Mouse (Mus musculus) ovary, postnatal 10 days (tissue): ENCODE measurements around the gene Zfp64.
"Not testable (repeated sequence)": the region's sequence is repeated elsewhere in the genome, so short reads cannot be mapped to it uniquely, and the experiment has no call there.

ENCODE experiments used
- DNase-seq: peaks from one replicate; pipeline ENCODE4 v3.0.0; 2022; ENCODE audit warnings: low spot score

The Zfp64 gene

DNA sequence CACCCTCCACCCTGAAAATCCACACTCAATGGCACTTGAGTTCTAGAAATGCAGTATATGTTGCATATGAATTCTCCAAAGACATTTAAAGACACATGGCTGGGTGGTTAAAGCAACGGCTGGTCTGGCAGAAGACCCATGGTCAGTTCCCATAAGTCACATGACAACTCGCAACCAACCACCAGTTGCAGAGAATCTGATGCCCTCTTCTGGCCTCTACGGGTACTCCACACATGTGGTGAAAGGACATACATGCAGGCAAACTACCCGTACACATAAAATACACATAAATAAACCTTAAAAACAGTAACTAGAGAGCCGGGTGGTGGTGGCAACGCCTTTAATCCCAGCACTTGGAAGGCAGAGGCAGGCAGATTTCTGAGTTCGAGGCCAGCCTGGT lies 60.6 kb downstream of the Zfp64 start:
- DNase-seq = no peak

DNA sequence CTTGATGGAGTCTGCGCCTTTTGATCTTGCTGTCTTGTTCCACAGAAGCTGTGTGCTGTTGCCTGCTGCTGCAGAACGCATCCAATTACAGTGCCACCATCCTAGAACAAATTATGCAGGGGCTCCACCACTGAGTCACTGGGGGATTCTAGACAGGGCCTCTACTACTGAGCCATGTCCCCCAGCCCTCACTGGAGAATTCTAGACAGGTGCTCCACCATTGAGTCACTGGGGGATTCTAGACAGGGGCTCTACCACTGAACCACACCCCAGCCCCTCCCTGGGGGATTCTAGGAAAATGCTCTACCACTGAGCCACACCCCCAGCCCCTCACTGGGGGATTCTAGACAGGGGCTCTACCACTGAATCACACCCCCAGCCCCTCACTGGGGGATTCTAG lies 63.3 kb downstream of the Zfp64 start:
- DNase-seq = no peak

DNA sequence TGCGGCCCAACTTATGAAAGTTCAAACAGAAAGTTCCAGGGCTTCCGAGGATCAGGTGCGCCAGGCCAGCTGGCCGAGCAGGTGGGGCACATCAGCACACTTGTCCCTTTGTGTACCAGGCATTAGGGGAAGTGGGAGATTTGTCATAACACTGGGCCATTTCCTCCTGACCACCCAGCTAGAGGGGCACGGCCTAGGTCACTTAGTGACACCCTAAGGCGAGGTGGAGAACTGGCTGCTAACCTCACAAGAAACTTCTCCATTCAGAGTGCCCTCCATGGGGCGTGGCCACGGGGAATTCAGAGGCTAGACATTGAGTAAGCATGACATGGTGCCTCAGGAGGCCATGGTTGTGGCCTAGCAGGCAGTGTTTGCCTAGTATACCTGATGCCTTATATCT lies 70.7 kb downstream of the Zfp64 start:
- DNase-seq = no peak

DNA sequence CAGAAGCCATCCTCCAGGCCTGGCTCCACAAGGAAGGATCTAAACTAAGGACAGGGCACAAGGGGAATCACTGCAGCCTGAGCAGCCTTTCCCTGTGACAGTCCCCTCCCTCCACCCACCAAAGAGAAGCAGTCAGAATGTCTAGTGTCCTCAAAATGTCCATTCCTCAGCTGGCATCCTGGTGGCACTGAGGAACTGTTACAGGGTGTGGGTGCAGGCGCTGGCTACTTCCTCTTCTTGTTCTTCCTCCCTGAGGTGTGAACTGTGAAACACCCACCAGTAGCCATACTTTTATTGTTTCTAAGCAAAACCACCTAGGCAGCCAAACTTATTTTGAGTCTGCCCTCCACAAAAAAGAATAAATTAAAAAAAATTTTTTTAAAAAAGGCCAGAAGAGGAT lies 72.4 kb downstream of the Zfp64 start:
- no peak for DNase-seq

DNA sequence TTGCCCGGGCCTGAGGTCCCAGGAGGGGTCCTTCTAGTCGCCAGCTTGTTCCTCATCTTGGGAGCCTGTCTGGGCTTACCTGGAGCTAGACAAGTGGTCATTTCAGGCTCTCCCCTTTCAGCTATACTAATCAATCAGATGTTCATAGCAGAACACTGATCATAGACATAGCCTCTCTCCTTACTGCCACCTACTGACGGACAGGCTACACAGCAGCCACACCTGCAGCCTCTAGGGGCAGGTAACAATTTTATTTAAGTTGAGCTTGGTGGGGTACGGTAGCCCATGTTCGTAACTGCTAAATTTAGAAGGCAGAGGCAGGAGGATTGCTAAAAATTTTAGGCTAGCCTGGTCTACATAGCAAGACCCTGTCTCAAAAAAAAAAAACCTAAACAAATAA lies 73.5 kb downstream of the Zfp64 start:
- no peak for DNase-seq

DNA sequence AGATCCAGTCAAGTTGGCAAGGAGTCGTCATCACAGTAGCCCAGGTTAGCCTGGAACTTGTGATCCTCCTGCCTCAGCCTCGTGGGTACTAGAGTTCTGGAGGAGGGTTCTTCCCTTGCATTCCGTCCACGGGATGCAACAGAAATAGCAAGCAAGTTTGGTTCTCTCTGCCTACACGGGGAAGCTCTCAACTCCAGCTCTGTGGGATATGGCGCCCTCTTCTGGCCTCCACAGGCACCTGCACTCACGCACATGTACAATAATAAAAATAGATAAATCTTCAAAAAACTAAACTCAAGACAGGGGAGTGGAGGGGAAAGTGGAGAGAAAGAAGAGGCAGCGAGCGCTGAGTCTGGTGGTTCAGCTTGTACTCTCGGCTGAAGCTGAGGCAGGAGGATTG lies 75.8 kb downstream of the Zfp64 start:
- no peak for DNase-seq

DNA sequence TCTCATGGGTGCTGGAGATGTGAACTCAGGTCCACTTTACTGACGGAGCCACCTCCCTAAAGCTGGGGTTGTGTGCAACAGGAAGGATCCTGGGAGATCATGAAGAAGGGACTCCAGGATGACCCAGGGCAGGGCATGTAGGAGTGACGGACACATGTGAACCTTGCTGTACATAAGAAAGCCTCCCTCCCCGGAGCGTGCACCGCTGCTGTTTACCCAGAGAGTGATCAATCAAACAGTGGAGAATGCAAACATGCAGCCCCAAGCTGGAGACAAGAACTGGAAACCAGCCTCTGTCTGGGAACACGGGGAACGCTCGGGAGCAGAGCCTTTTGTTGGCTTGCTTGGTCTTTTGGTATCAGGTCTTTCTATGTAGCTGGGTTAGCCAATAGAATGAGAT lies 76.7 kb downstream of the Zfp64 start:
- DNase-seq = no peak

DNA sequence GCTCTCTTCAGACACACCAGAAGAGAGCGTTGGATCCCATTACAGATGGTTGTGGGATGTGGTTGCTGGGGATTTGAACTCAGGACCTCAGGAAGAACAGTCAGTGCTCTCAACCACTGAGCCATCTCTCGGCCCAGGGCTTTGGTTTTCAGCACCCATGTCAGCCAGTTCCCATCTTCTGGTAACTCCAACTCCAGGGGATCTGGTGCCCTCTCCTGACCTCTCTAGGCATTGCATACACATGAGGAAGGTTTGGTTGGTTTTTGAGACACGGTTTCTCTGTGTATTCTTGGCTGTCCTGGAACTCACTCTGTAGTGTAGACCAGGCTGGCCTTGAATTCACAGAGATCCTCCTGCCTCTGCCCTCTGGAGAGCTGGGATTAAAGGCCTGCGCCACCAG lies 77.2 kb downstream of the Zfp64 start:
- no peak for DNase-seq

DNA sequence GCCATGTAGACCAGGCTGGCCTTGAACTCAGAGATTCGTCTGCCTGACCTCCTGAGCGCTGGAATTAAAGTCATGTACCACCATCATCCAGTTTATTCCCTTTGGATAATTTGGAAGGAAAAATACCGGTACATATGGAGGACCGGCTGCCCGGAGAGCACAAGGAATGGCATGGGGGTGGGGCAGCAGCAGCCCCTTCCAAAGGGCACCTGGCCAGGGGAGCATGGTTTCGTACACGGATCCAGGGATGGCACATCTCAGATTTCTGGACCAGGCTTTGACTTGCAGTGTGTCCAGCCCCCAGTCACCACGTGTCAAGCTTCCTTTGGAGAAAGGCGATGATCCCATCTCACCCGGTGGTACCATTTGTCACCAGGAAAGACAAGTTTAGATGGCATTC lies 78.8 kb downstream of the Zfp64 start:
- DNase-seq = no peak

DNA sequence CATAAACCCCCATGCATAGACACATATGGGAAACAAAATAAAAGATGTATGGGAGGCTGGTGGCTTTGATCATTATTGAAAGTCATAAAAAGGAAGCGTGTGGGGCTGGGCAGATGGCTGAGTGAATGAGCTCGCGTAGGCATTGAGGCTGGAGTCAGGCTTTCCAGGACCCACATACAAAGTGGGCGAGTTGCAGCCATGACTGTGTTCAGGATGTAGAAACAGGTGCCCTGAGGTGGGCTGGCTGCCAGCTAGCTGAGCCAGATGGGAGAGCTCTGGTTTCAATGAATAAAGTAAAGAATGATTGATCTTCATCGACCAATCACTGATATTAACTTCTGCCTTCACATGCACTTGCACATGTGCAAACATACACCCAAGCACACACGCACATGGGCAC lies 80.9 kb downstream of the Zfp64 start:
- no peak for DNase-seq

DNA sequence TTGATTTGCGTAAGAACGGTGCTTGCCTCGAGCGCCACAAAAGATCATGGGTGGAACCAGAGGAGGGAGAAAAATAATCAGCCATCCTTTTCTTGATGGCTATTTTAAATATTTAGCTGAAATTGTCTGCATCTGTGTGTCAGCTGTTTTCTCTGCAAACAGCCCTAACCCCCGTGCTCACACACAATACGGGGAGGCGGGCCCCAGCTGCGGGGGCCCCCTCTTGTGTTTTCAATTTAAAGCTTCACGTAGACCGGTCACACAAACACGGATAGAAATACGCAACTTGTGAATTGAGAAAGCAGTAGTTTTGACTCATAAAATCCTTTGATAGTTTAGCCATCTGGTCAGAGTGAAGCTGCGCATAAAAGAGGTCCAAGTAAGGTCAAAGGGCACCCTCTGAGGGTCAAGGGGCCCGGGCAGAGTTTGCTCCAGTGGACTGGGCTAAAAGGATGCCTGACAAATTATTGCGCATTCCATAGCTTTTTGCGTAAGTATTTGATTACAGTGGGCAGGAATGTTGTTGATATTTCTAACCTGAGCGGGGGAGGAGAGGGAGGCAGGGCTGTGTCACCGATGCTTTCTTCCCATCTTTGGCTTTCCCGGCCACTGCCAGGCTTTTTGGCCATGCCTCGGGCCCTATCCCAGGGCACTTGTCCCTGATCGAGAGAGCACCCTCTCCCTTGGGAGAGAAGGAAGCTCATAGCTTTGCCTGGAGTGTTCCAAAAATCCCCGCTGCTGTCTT lies 83.4 kb downstream of the Zfp64 start:
- no peak for DNase-seq

DNA sequence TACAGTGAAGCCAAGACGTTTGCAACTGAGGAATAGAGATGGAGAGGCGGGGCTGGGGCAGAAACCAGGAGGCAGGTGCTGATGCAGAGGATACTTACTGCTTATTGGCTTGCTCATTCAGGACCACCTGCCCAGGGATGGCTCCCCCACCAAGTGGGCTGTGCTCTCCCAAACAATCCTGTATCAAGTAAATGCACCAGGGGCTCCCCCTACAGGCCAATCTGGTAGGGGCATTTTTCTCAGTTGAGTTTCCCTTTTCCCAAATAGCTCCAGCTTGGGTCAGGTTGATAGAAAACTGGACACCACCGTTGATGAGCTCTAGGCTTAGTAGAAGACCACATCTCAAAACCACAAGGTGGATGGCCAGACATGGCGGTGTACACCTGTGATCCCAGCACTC lies 84.9 kb downstream of the Zfp64 start:
- no peak for DNase-seq

DNA sequence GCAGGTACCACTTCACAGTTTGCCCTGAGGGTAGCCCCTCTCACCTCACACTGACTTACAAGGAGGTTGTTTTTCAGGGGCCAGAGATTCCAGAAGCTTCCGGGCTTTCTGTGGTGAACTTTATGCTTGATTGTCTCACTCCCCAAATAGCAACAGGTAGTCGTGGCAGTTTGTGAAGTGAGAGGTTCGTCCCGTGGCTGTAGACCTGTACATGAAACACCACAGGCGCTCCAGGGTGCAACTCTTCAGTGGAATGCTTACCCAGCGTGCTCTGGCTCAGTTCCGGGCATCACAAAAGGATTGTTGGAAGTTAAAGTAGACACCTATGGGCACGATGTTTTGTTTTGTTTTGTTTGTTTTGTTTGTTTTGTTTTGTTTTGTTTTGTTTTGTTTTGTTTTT lies 88.4 kb downstream of the Zfp64 start:
- DNase-seq = no peak

DNA sequence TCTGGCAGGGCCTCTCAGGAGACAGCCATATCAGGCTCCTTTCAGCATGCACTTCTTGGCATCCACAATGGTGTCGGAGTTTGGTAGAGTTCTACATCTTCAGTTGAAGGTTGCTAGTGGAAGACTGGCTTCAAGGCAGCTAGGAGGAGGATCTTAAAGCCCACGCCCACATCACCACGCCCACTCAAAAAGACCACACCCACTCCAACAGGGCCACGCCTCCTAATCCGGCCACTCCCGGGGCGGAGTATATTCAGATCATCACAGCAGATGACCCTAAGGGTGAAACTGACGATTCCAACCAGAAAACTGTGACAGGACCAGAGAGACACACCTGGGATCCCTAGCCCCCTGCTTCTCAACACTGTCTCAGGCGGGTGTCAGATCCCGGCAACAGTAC lies 89.0 kb downstream of the Zfp64 start:
- no peak for DNase-seq

DNA sequence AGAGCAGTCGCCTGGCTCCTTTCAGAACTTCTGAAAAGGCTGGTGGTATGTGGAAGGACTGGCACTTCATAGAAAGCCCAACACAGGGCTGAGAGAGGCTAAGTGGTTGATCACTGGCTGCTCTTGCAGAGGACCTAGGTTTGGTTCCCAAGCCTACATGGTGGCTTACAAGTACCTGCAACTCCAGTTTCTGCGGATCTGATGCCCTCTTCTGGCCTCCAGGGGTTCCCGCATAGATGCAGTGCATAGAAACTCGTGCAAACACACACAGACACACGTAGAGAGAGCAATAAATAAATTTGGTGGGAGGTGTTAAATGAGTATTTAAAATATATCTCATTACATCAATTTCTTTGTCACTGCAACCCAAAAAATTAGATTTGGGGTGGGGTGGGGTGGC lies 90.5 kb downstream of the Zfp64 start:
- DNase-seq = no peak

DNA sequence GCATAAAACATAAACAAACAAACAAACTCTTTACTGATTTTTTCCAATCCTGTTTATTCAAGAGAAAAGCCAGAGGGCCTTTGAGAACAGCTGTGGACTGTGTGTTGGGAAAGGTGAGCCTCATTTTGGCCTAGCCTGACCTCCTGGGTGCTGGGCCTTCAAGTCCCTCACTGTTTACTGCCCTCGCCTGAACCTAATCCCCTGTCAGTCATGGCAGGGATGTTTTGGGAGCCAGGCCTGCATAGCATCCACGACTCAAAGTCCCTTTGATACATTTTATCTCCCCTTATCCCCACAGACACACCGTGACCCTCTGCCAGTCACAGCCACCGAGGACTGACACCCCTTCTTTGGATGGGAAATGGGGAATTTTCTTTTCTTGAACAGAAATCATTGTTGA lies 92.7 kb downstream of the Zfp64 start:
- no peak for DNase-seq

DNA sequence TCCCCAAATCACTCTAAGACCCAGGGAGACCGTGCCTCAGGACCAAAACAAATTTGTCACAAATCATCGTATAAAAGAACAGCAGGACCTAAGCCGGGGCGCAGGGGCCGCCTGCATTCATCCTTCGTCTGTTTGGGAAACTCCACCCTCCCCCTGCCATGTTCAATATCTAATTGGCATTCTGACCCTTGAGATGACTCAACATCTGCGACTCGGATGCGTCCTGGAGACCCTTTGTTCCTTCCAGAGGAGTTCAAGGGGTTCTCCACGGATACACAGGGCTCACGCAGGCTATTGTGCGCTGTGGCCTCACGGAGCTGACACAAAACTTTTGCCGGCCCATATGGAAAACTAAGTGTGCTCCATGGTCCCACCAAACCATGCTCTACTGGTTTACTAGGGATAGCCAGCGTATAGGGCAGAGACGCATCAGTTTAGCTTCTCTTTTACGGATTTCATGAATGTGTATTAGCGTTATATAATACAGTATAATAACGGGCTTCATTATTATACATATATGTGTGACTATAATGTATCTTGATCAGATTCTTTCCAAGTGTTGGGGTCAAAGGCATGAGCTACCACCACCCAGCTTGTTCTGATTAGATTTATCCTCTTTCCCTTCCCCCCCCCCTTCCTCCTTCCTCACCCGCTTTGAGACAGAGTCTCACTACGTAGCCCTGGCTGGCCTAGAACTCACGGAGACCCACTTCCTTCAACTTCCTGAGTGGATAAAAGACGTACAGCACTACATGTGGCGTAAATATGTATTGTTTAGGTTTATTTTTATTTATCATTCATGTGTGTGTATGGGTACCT lies 94.3 kb downstream of the Zfp64 start:
- DNase-seq = no peak

DNA sequence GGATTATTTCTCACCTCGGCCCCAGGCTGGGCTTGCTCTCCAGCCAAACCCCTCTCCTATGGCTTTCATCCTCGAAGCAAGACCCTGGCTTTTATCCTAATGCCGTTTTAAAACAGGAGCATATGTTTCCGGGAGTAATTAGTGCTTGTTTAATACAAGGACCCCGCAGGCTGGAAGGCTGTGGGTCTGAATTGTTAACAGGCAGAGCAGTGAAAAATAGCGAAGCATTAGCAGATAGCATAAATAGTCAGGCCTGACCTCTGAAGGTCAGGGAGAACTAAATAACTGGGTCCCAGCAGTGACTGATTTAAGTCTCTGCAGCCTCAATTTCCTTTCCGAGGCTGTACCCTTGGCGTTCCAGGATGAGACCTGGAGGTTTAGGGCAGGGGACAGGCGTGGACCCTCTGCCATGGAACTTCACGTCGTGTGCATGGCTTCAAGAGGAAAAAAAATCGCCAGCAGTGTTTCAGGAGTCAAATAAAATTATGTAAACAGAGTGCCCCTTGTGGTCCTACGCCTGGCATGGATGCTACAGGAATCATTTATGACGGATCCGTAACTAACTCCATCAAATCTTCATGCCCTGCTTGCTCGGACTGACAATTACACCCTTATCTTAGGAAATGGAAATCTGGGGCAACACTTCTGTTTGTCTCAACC lies 95.2 kb downstream of the Zfp64 start:
- DNase-seq = no peak

DNA sequence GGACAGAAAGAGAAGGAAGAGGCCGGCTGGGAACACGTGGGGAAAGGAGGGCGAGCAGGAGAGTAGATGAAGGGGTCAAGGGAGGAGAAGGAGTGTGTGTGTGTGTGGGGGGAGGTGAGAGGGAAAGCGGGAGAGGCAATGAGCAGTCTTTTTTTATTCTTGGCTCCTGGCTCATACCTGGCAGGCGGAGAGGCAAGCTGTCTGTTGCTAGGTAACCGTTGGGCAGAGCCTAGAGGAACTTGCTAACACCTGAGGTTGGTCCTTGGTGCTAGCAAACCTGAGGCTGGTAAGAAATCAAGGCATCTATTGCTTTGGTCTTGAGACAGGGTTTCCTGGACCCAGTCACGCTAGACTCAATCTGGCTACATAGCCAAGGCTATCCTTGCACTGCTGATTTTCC lies 98.7 kb downstream of the Zfp64 start:
- no peak for DNase-seq

DNA sequence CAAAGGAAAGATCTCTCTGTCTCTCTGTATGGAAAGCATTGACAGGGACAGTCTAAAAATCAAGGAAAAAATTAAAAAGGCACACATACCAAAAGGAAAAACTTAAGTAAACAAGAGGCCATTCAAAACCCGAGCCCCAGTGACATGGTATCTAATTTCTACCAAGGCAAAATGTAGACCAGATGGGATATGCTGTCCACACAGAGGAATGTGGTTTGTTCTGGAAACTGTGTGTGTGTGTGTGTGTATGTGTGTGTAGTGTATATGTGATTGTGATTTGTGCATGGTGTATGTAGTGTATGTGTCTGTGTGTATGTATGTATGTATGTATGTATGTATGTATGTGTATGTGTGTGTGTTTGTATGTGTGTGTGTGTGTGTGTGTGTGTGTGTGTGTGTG lies 100.6 kb downstream of the Zfp64 start:
- DNase-seq = no peak

DNA sequence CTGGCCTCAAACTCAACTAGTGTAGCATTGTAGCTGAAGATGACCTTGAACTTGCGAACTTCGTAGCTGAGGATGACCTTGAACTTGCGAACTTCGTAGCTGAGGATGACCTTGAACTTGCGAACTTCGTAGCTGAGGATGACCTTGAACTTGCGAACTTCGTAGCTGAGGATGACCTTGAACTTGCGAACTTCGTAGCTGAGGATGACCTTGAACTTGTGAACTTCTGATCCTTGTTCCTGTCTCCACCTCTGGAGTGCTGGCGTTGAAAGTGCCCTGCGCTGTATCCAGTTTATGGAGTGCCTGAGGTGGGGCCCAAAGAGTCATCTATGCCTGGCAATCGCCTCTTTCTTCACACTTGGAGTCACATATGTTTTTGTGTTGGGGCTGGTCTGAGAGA lies 101.5 kb downstream of the Zfp64 start:
- not testable (repeated sequence) for DNase-seq

DNA sequence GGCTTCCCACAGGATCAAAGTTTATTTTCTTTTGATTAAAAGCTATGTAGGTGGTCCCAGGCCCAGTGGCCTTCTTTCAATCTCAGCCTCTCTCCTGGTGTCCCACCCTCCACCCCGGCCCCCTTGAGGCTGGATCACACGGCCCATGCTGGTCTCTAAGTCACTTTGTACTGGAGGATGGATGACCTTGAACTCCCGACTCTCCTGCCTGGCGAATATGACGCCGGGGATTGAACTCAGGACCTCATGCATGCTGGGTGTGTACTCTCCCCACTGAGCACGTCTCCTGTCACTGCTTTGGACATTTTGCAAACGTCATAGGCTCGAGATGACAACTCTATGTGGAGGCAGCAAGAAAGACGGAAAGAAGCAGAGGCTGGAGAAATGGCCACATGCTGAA lies 103.8 kb downstream of the Zfp64 start:
- no peak for DNase-seq

DNA sequence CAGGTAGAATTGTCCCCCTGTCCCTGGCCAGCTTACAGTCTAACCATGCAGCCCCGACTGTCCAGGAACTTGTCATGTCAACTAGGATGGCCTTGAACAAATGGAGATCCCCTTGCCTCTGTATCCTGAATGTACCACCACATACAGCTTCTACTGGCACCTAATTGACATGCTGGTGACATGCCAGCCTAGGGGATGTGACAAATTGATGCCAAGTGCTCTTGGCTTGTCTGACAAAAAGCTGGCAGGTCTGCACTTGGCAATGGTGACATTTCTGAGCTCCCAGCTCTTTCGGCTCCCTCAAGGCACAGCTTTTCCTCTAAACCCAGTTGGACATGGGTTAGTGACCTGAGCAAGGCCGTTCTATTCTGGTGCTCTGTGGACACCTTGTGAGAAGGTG lies 106.8 kb downstream of the Zfp64 start:
- no peak for DNase-seq
